Mouse (Mus musculus) liver, embryonic 14.5 days (tissue): ENCODE results near the gene Shisal1.

ENCODE experiments used
- CTCF ChIP-seq: IDR thresholded peaks from 2 replicates; pipeline ENCODE4 v1.5.1; 2016; ENCODE audit warnings: antibody characterized with exemption, low read depth, control low read depth
- EP300 ChIP-seq: IDR thresholded peaks from 2 replicates; pipeline ENCODE4 v1.6.1; 2016; ENCODE audit warnings: antibody characterized with exemption, low read depth

GRCm38 (mm10) chr15:84351915-84352844 is 94.7 kb downstream of the Shisal1 start:
- TF ChIP-seq EP300 (no peak), CTCF (no peak)
